Mouse (Mus musculus) MEL (cell line): Measurements from ENCODE around the gene Axl.

Source experiments
- CHD1 ChIP-seq: IDR thresholded peaks from 2 replicates; pipeline ENCODE4 v1.6.1; 2012; ENCODE audit warnings: low read depth, mild to moderate bottlenecking, inconsistent platforms, low read length, improper control_type of control experiment
- CHD2 ChIP-seq: IDR thresholded peaks from 2 replicates; pipeline ENCODE4 v1.6.1; 2011; ENCODE audit warnings: low read length, improper control_type of control experiment
- CTCF ChIP-seq, 3 experiments: IDR thresholded peaks in 2 of 3; conservative IDR thresholded peaks in 1 of 3; 2 replicates each; pipeline ENCODE4 v1.5.1; 2011 to 2012; ENCODE audit warnings: low read length in 3 of 3, low read depth in 2 of 3, mild to moderate bottlenecking in 2 of 3, improper control_type of control experiment in 1 of 3, inconsistent platforms in 1 of 3, mixed read lengths in 1 of 3, moderate library complexity in 1 of 3; ENCODE audit not compliant: control insufficient read depth in 1 of 3, insufficient read depth in 1 of 3, poor library complexity in 1 of 3, severe bottlenecking in 1 of 3
- EP300 ChIP-seq, 2 experiments: IDR thresholded peaks; 2 replicates each; pipeline ENCODE4 v1.6.1; 2011; ENCODE audit warnings: improper control_type of control experiment in 2 of 2, low read length in 2 of 2, low read depth in 1 of 2, mild to moderate bottlenecking in 1 of 2
- HCFC1 ChIP-seq: IDR thresholded peaks from 2 replicates; pipeline ENCODE4 v1.6.1; 2012; ENCODE audit warnings: low read depth, mild to moderate bottlenecking, inconsistent platforms, low read length, improper control_type of control experiment, moderate library complexity
- MAX ChIP-seq: IDR thresholded peaks from 2 replicates; pipeline ENCODE4 v1.6.1; 2011; ENCODE audit warnings: low read length, improper control_type of control experiment
- POLR2A ChIP-seq, 2 experiments: IDR thresholded peaks; 2 replicates each; pipeline ENCODE4 v1.6.1; 2011 to 2012; ENCODE audit warnings: low read length in 2 of 2, mild to moderate bottlenecking in 2 of 2, control low read depth in 1 of 2, improper control_type of control experiment in 1 of 2, low read depth in 1 of 2, moderate library complexity in 1 of 2; ENCODE audit not compliant: control insufficient read depth in 1 of 2, insufficient read depth in 1 of 2, poor library complexity in 1 of 2
- POLR2AphosphoS2 ChIP-seq: IDR thresholded peaks from 2 replicates; pipeline ENCODE4 v1.6.1; 2011; ENCODE audit warnings: low read length, improper control_type of control experiment
- RCOR1 ChIP-seq: IDR thresholded peaks from 2 replicates; pipeline ENCODE4 v1.6.1; 2012; ENCODE audit warnings: low read depth, mild to moderate bottlenecking, inconsistent platforms, low read length, improper control_type of control experiment
- TAL1 ChIP-seq: IDR thresholded peaks from 2 replicates; pipeline ENCODE4 v1.6.1; 2012; ENCODE audit warnings: mild to moderate bottlenecking, inconsistent platforms, low read length, moderate library complexity, mixed read lengths
- UBTF ChIP-seq: IDR thresholded peaks from 2 replicates; pipeline ENCODE4 v1.6.1; 2012; ENCODE audit warnings: low read depth, mild to moderate bottlenecking, inconsistent platforms, low read length, improper control_type of control experiment, moderate library complexity, borderline replicate concordance; ENCODE audit not compliant: insufficient read depth
- USF2 ChIP-seq, 2 experiments: IDR thresholded peaks; 2 replicates each; pipeline ENCODE4 v1.6.1; 2011 to 2012; ENCODE audit warnings: improper control_type of control experiment in 2 of 2, low read length in 2 of 2, borderline replicate concordance in 1 of 2, inconsistent platforms in 1 of 2, low read depth in 1 of 2, mild to moderate bottlenecking in 1 of 2; ENCODE audit not compliant: insufficient read depth in 1 of 2
- ZNF384 ChIP-seq: IDR thresholded peaks from 2 replicates; pipeline ENCODE4 v1.6.1; 2012; ENCODE audit warnings: low read depth, mild to moderate bottlenecking, inconsistent platforms, low read length, improper control_type of control experiment

GRCm38 (mm10) chr7:25712801-25713200 is 75.7 kb downstream of the Axl start:
- TF ChIP-seq POLR2A (IDR thresholded peaks at IDR 0.05; ENCODE audit: control insufficient read depth in 1 of 2, insufficient read depth in 1 of 2, low read depth in 1 of 2, low read length in 2 of 2, poor library complexity in 1 of 2): no peak; a peak in 1 of 4 replicates
- no peak for TF ChIP-seq CTCF (IDR thresholded peaks at IDR 0.05 in 2 of 3, conservative IDR thresholded peaks at IDR 0.05 in 1 of 3; ENCODE audit: control insufficient read depth in 1 of 3, insufficient read depth in 1 of 3, low read depth in 2 of 3, low read length in 3 of 3, poor library complexity in 1 of 3, severe bottlenecking in 1 of 3)
- TF ChIP-seq ZNF384: no peak
- no peak for TF ChIP-seq CHD1
- no peak for TF ChIP-seq UBTF
- no peak for TF ChIP-seq HCFC1
- no peak for TF ChIP-seq TAL1
- no peak for TF ChIP-seq MAX
- TF ChIP-seq USF2 (IDR thresholded peaks at IDR 0.05; ENCODE audit: borderline replicate concordance in 1 of 2, insufficient read depth in 1 of 2, low read depth in 1 of 2, low read length in 2 of 2): no peak
- TF ChIP-seq RCOR1: no peak
- no peak for TF ChIP-seq CHD2
- no peak for TF ChIP-seq EP300 (IDR thresholded peaks at IDR 0.05; ENCODE audit: low read depth in 1 of 2, low read length in 2 of 2)
- TF ChIP-seq POLR2AphosphoS2: no peak; the same call in 1 of the 2 replicates
